Mouse (Mus musculus) liver, embryonic 16.5 days (tissue): Measurements from ENCODE around the gene 4930572O03Rik. TPM values are rescaled to one million over a fixed set of nuclear protein-coding genes. Genes with fewer than 3 reads are reported as not detected.
"Not testable (repeated sequence)": the region's sequence is repeated elsewhere in the genome, so short reads cannot be mapped to it uniquely, and the experiment has no call there.

Source experiments
- ATAC-seq: fragments of 200-750 bp; cut with Nextera tagmentation; 2 replicates; pipeline ENCODE4 v1.8.0; 2017; ENCODE audit warnings: low read depth, mild to moderate bottlenecking, moderate number of reproducible peaks, moderate library complexity
- H3K27ac ChIP-seq: fragments of 300-500 bp; sonication (generic); 2 replicates; pipeline ENCODE4 v1.5.1; 2014; ENCODE audit warnings: mild to moderate bottlenecking, low read length
- H3K27me3 ChIP-seq: fragments of 300-500 bp; sonication (generic); 2 replicates; pipeline ENCODE4 v1.6.1; 2014; ENCODE audit warnings: low read depth, low read length, mixed read lengths; ENCODE audit not compliant: control insufficient read depth, insufficient read depth
- H3K36me3 ChIP-seq: fragments of 300-500 bp; sonication (generic); 2 replicates; pipeline ENCODE4 v1.6.1; 2014; ENCODE audit warnings: mild to moderate bottlenecking; ENCODE audit not compliant: control insufficient read depth, insufficient read depth
- H3K4me1 ChIP-seq: fragments of 300-500 bp; sonication (generic); 2 replicates; pipeline ENCODE4 v1.6.1; 2014; ENCODE audit warnings: low read depth, low read length, mixed read lengths; ENCODE audit not compliant: control insufficient read depth
- H3K4me2 ChIP-seq: fragments of 300-500 bp; sonication (generic); 2 replicates; pipeline ENCODE4 v1.6.1; 2014; ENCODE audit warnings: low read depth, low read length, mixed read lengths
- H3K4me3 ChIP-seq: fragments of 300-500 bp; sonication (generic); 2 replicates; pipeline ENCODE4 v1.5.1; 2014; ENCODE audit warnings: low read depth, mild to moderate bottlenecking, low read length
- H3K9ac ChIP-seq: fragments of 300-500 bp; sonication (generic); 2 replicates; pipeline ENCODE4 v1.6.1; 2014; ENCODE audit warnings: low read depth, low read length
- H3K9me3 ChIP-seq: fragments of 300-500 bp; sonication (generic); replicated peaks from 2 replicates; pipeline ENCODE4 v1.6.1; 2016; ENCODE audit warnings: low read length; ENCODE audit not compliant: control insufficient read depth
- WGBS: fragments of 180-500 bp; shearing (Covaris S2); extraction: QIAGEN DNeasy Blood & Tissue Kit; methylation state at CpG from one replicate; pipeline ENCODE4 v1.1.7; 2014; ENCODE audit not compliant: insufficient replicate concordance; 5-methylcytosine and 5-hydroxymethylcytosine counted together
- polyA plus RNA-seq: library from polyadenylated mRNA; unstranded; fragments of >200 nt; fragmentation: Nextera tagmentation; extraction: Ambion mirVana; gene quantifications from 2 replicates; pipeline ENCODE4 v1.2.1, GENCODE M21; 2015

The 4930572O03Rik gene
- polyA plus RNA-seq, 1 experiment from 2014 or later, result not detected

DNA sequence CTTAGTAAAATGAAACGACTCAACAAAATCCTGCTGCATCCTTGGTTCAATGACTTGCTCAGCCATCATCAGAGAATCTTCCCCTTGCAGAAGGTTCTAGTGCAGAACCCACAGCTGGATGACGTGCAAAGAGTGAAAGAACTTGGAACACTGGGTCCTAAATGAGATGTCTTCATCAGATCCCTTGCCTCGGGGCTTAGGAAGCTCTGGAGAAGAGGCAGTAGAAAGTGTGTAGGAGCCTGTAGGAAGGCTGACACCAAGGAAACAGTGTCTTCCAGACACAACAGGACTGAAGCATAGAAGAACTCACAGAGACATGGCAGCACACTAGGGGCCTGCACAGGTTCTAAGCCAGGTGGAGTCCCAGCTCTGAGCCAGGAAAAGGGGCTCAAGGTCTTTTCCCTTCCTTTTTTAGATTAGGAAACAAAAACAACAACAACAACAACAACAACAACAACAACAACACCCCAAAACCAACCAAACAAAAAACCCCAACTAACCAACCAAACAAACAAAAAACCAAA is 54.4 kb downstream of the 4930572O03Rik start:
- not testable (repeated sequence) for H3K4me3 ChIP-seq, H3K4me2 ChIP-seq, H3K4me1 ChIP-seq, H3K36me3 ChIP-seq, ATAC-seq, H3K27me3 ChIP-seq, H3K9ac ChIP-seq, H3K9me3 ChIP-seq, H3K27ac ChIP-seq
- WGBS, result 38% methylated on average over 3 of the region's 3 CpGs

Other genes starting within 250 kb of the 4930572O03Rik start
- not detected in 2 replicates for gene Gm21149, start 180.5 kb downstream of the 4930572O03Rik start, polyA plus RNA-seq
- not detected in 2 replicates for gene Gm21190, start 127.8 kb downstream of the 4930572O03Rik start, polyA plus RNA-seq
- not detected in 2 replicates for gene Gm21083, start 79.7 kb downstream of the 4930572O03Rik start, polyA plus RNA-seq
- not detected in 2 replicates for gene Speer4d, start 38.0 kb downstream of the 4930572O03Rik start, polyA plus RNA-seq
- not detected in 2 replicates for gene Speer4c, start 57.2 kb upstream of the 4930572O03Rik start, polyA plus RNA-seq